Mouse (Mus musculus): ENCODE measurements at regions not wholly inside any gene's neighbourhood (a gene's known extent, or its start where the extent isn't known, plus 50 kb on each side); places are given as distances from the start of the nearest gene placed in this dataset.

- WGBS, result 88% methylated on average over 4 of the region's 4 CpGs
- TF ChIP-seq POLR2A (IDR thresholded peaks at IDR 0.05; ENCODE audit: extremely low read depth, insufficient read depth, low read length) (no peak), CTCF (IDR thresholded peaks at IDR 0.05; ENCODE audit: low read depth, low read length) (no peak)
- H3K9ac ChIP-seq (ENCODE audit: low read depth, low read length), result no peak overlapping the region
These were observed 562.0 kb upstream of the Sall1 start for GRCm38 (mm10) chr8:89605905-89606468.

GRCm38 (mm10) chr8:89604461-89604860 is 560.5 kb upstream of the Sall1 start:
- DNase-seq (ENCODE audit: extremely low read depth, low read depth, low spot score), result peak; percentile 1
- Histone ChIP-seq H3K79me2 (ENCODE audit: control insufficient read depth, insufficient read depth, low read length) (no peaks in the 10 kb centered on the region), H3K36me3 (ENCODE audit: control insufficient read depth, insufficient read depth, low read length) (no peaks in the 10 kb centered on the region), H3K27me3 (ENCODE audit: control insufficient read depth, insufficient read depth, low read length) (no peaks in the 10 kb centered on the region), H3K4me1 (ENCODE audit: control insufficient read depth, insufficient read depth, low read length) (no peaks in the 10 kb centered on the region), H3K9ac (ENCODE audit: low read depth, low read length) (no peak overlapping the region), H3K4me3 (ENCODE audit: insufficient read depth, low read depth, low read length) (no peak overlapping the region), H3K27ac (replicated peaks; ENCODE audit: insufficient read depth, low read depth, low read length) (no peak overlapping the region)
- TF ChIP-seq POLR2A (IDR thresholded peaks at IDR 0.05; ENCODE audit: extremely low read depth, insufficient read depth, low read length) (no peak), CTCF (IDR thresholded peaks at IDR 0.05; ENCODE audit: low read depth, low read length) (no peak)
- 87% methylated on average over 3 of the region's 3 CpGs for WGBS

More at GRCm38 (mm10) chr8:89605905-89606468, 562.0 kb upstream of the Sall1 start:
- DNase-seq (ENCODE audit: extremely low read depth, low read depth, low spot score), result no peak
- Histone ChIP-seq H3K27ac (replicated peaks; ENCODE audit: insufficient read depth, low read depth, low read length) (no peak overlapping the region), H3K79me2 (ENCODE audit: control insufficient read depth, insufficient read depth, low read length) (no peaks in the 10 kb centered on the region), H3K4me3 (ENCODE audit: insufficient read depth, low read depth, low read length) (no peak overlapping the region), H3K27me3 (ENCODE audit: control insufficient read depth, insufficient read depth, low read length) (no peaks in the 10 kb centered on the region), H3K4me1 (ENCODE audit: control insufficient read depth, insufficient read depth, low read length) (no peaks in the 10 kb centered on the region), H3K36me3 (ENCODE audit: control insufficient read depth, insufficient read depth, low read length) (no peaks in the 10 kb centered on the region)

- H3K9ac ChIP-seq (ENCODE audit: low read depth, low read length), result no peak overlapping the region
- WGBS, result 81% methylated on average over 7 of the region's 7 CpGs
- no peak for DNase-seq (ENCODE audit: extremely low read depth, low read depth, low spot score)
- TF ChIP-seq CTCF (IDR thresholded peaks at IDR 0.05; ENCODE audit: low read depth, low read length) (no peak), POLR2A (IDR thresholded peaks at IDR 0.05; ENCODE audit: extremely low read depth, insufficient read depth, low read length) (no peak)
- no peak overlapping the region for H3K4me3 ChIP-seq (ENCODE audit: insufficient read depth, low read depth, low read length)
- H3K79me2 ChIP-seq (ENCODE audit: control insufficient read depth, insufficient read depth, low read length), result no peaks in the 10 kb centered on the region
- H3K27me3 ChIP-seq (ENCODE audit: control insufficient read depth, insufficient read depth, low read length), result no peaks in the 10 kb centered on the region
- no peak overlapping the region for H3K27ac ChIP-seq (replicated peaks; ENCODE audit: insufficient read depth, low read depth, low read length)
- no peaks in the 10 kb centered on the region for H3K36me3 ChIP-seq (ENCODE audit: control insufficient read depth, insufficient read depth, low read length)
- no peaks in the 10 kb centered on the region for H3K4me1 ChIP-seq (ENCODE audit: control insufficient read depth, insufficient read depth, low read length)
These were observed 552.4 kb upstream of the Sall1 start for GRCm38 (mm10) chr8:89596380-89596779.

DNA sequence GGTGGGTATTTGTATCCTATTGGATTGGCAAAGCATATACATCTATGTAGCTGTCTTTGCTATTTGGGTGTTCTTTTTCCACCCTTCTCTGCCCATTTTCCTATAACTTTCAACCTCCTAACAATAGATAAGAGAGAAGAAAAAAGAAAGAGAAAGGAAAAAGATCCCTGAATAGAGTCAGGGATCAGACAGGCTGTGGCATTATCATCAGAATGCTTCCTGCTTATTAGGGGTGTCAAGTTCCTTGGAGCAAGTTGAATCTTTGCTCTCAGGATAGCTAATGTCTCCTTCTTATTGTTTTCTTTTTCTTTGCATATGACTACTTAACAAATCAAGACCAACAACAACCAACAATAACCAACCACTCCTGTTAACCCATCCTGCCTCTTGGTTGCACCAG is 539.1 kb upstream of the Sall1 start:
- H3K4me1 ChIP-seq (ENCODE audit: control insufficient read depth, insufficient read depth, low read length), result no peaks in the 10 kb centered on the region
- H3K9ac ChIP-seq (ENCODE audit: low read depth, low read length), result no peak overlapping the region

GRCm38 (mm10) chr8:89582566-89582965 is 538.6 kb upstream of the Sall1 start:
- Histone ChIP-seq H3K79me2 (ENCODE audit: control insufficient read depth, insufficient read depth, low read length) (no peaks in the 10 kb centered on the region), H3K36me3 (ENCODE audit: control insufficient read depth, insufficient read depth, low read length) (no peaks in the 10 kb centered on the region)
- TF ChIP-seq POLR2A (IDR thresholded peaks at IDR 0.05; ENCODE audit: extremely low read depth, insufficient read depth, low read length) (no peak), CTCF (IDR thresholded peaks at IDR 0.05; ENCODE audit: low read depth, low read length) (no peak)

More for the DNA sequence above, 539.1 kb upstream of the Sall1 start:
- no peak overlapping the region for H3K4me3 ChIP-seq (ENCODE audit: insufficient read depth, low read depth, low read length)
- no peaks in the 10 kb centered on the region for H3K79me2 ChIP-seq (ENCODE audit: control insufficient read depth, insufficient read depth, low read length)
- TF ChIP-seq CTCF (IDR thresholded peaks at IDR 0.05; ENCODE audit: low read depth, low read length) (no peak), POLR2A (IDR thresholded peaks at IDR 0.05; ENCODE audit: extremely low read depth, insufficient read depth, low read length) (no peak)
- no peak overlapping the region for H3K27ac ChIP-seq (replicated peaks; ENCODE audit: insufficient read depth, low read depth, low read length)
- no peak for DNase-seq (ENCODE audit: extremely low read depth, low read depth, low spot score)
- peaks cover 2% of the 10 kb centered on the region; the same call in 1 of the 2 replicates for H3K27me3 ChIP-seq (ENCODE audit: control insufficient read depth, insufficient read depth, low read length)
- no peaks in the 10 kb centered on the region for H3K36me3 ChIP-seq (ENCODE audit: control insufficient read depth, insufficient read depth, low read length)

GRCm38 (mm10) chr8:89571816-89572215 is 527.9 kb upstream of the Sall1 start:
- TF ChIP-seq CTCF (IDR thresholded peaks at IDR 0.05; ENCODE audit: low read depth, low read length) (peak; percentile 91), POLR2A (IDR thresholded peaks at IDR 0.05; ENCODE audit: extremely low read depth, insufficient read depth, low read length) (no peak)
- Histone ChIP-seq H3K4me1 (ENCODE audit: control insufficient read depth, insufficient read depth, low read length) (no peaks in the 10 kb centered on the region), H3K9ac (ENCODE audit: low read depth, low read length) (no peak overlapping the region), H3K79me2 (ENCODE audit: control insufficient read depth, insufficient read depth, low read length) (no peaks in the 10 kb centered on the region), H3K27me3 (ENCODE audit: control insufficient read depth, insufficient read depth, low read length) (no peaks in the 10 kb centered on the region; the same call in 1 of the 2 replicates), H3K4me3 (ENCODE audit: insufficient read depth, low read depth, low read length) (no peak overlapping the region), H3K36me3 (ENCODE audit: control insufficient read depth, insufficient read depth, low read length) (no peaks in the 10 kb centered on the region), H3K27ac (replicated peaks; ENCODE audit: insufficient read depth, low read depth, low read length) (no peak overlapping the region)
- peak; percentile 40 for DNase-seq (ENCODE audit: extremely low read depth, low read depth, low spot score)
- WGBS, result 2% methylated on average over 13 of the region's 13 CpGs

More at GRCm38 (mm10) chr8:89582566-89582965, 538.6 kb upstream of the Sall1 start:
- H3K27ac ChIP-seq (replicated peaks; ENCODE audit: insufficient read depth, low read depth, low read length), result no peak overlapping the region
- peaks cover 2% of the 10 kb centered on the region; the same call in 1 of the 2 replicates for H3K27me3 ChIP-seq (ENCODE audit: control insufficient read depth, insufficient read depth, low read length)
- no peak for DNase-seq (ENCODE audit: extremely low read depth, low read depth, low spot score)
- no peak overlapping the region for H3K4me3 ChIP-seq (ENCODE audit: insufficient read depth, low read depth, low read length)
- H3K9ac ChIP-seq (ENCODE audit: low read depth, low read length), result no peak overlapping the region
- H3K4me1 ChIP-seq (ENCODE audit: control insufficient read depth, insufficient read depth, low read length), result no peaks in the 10 kb centered on the region
